Mouse (Mus musculus) forebrain, embryonic 11.5 days (tissue): ENCODE measurements around the gene Minos1. TPM values are rescaled to one million over a fixed set of nuclear protein-coding genes. Genes with fewer than 3 reads are reported as not detected.

Experiments used
- ATAC-seq: fragments of 200-750 bp; cut with Nextera tagmentation; replicated peaks from 2 replicates; pipeline ENCODE4 v1.8.0; 2017; ENCODE audit warnings: moderate TSS enrichment; ENCODE audit not compliant: low FRiP score
- DNase-seq: peaks from one replicate; pipeline ENCODE4 v3.0.0-alpha.2; 2017; ENCODE audit warnings: low spot score
- H3K27ac ChIP-seq: fragments of 300-500 bp; sonication (generic); 2 replicates; pipeline ENCODE4 v1.5.1; 2014; ENCODE audit warnings: low read depth, low read length
- H3K27me3 ChIP-seq: fragments of 300-500 bp; sonication (generic); 2 replicates; pipeline ENCODE4 v1.6.1; 2014; ENCODE audit warnings: mild to moderate bottlenecking, low read length, mixed read lengths; ENCODE audit not compliant: control insufficient read depth, insufficient read depth
- H3K36me3 ChIP-seq: fragments of 300-500 bp; sonication (generic); 2 replicates; pipeline ENCODE4 v1.6.1; 2014; ENCODE audit warnings: mild to moderate bottlenecking, low read length, moderate library complexity, mixed read lengths; ENCODE audit not compliant: control insufficient read depth, insufficient read depth
- H3K4me1 ChIP-seq: fragments of 300-500 bp; sonication (generic); replicated peaks from 2 replicates; pipeline ENCODE4 v1.6.1; 2014; ENCODE audit warnings: low read length, mixed read lengths; ENCODE audit not compliant: control insufficient read depth, insufficient read depth
- H3K4me2 ChIP-seq: fragments of 300-500 bp; sonication (generic); 2 replicates; pipeline ENCODE4 v1.6.1; 2014; ENCODE audit warnings: low read depth, mild to moderate bottlenecking, low read length, moderate library complexity, mixed read lengths; ENCODE audit not compliant: severe bottlenecking
- H3K4me3 ChIP-seq: fragments of 300-500 bp; sonication (generic); 2 replicates; pipeline ENCODE4 v1.5.1; 2014; ENCODE audit warnings: low read depth, low read length
- H3K9ac ChIP-seq: fragments of 300-500 bp; sonication (generic); 2 replicates; pipeline ENCODE4 v1.6.1; 2014; ENCODE audit warnings: low read length
- H3K9me3 ChIP-seq: fragments of 300-500 bp; sonication (generic); 2 replicates; pipeline ENCODE4 v1.6.1; 2016; ENCODE audit warnings: low read length, mixed read lengths; ENCODE audit not compliant: control insufficient read depth
- WGBS: fragments of 180-500 bp; shearing (Covaris S2); extraction: QIAGEN DNeasy Blood & Tissue Kit; methylation state at CpG from one replicate; pipeline ENCODE4 v1.1.7; 2014; 5-methylcytosine and 5-hydroxymethylcytosine counted together
- polyA plus RNA-seq: library from polyadenylated mRNA; unstranded; fragments of >200 nt; fragmentation: Nextera tagmentation; extraction: Ambion mirVana; gene quantifications from 2 replicates; pipeline ENCODE4 v1.2.1, GENCODE M21; 2014

Minos1 gene
- polyA plus RNA-seq, 1 experiment from 2014 or later, result 387 TPM

- WGBS, result 39% methylated on average over 2 of the region's 2 CpGs
- ATAC-seq, result no peak
Measured at GRCm38 (mm10) chr4:139078313-139078712, 52.6 kb downstream of the Minos1 start.

GRCm38 (mm10) chr4:139075915-139076314 lies 55.0 kb downstream of the Minos1 start:
- Histone ChIP-seq H3K9ac (no peak overlapping the region), H3K27ac (no peak overlapping the region), H3K4me1 (peaks cover 8% of the 10 kb centered on the region; the same call in 1 of the 2 replicates), H3K4me3 (no peak overlapping the region), H3K9me3 (no peaks in the 10 kb centered on the region), H3K4me2 (no peak overlapping the region), H3K36me3 (no peaks in the 10 kb centered on the region), H3K27me3 (peaks cover 45% of the 10 kb centered on the region)
- WGBS, result 12% methylated on average over 5 of the region's 5 CpGs
- DNase-seq (no peak), ATAC-seq (no peak)

More at GRCm38 (mm10) chr4:139078313-139078712, 52.6 kb downstream of the Minos1 start:
- H3K4me1 ChIP-seq, result peaks cover 14% of the 10 kb centered on the region
- no peaks in the 10 kb centered on the region for H3K36me3 ChIP-seq
- no peak for DNase-seq
- peaks cover 38% of the 10 kb centered on the region for H3K27me3 ChIP-seq
- no peaks in the 10 kb centered on the region for H3K9me3 ChIP-seq
- no peak overlapping the region for H3K9ac ChIP-seq
- no peak overlapping the region for H3K27ac ChIP-seq
- H3K4me3 ChIP-seq, result no peak overlapping the region
- no peak overlapping the region for H3K4me2 ChIP-seq

GRCm38 (mm10) chr4:139075041-139075711 lies 55.7 kb downstream of the Minos1 start, which contains the start of gene Htr6:
Gene Htr6, minus strand, starts transcription at chr4:139075570.
- Histone ChIP-seq H3K36me3 (no peaks in the 10 kb centered on the region), H3K9me3 (no peaks in the 10 kb centered on the region), H3K9ac (no peak within 1 kb of the TSS; the same call in 1 of the 2 replicates), H3K4me2 (peak within 1 kb of the TSS; percentile 82), H3K27ac (no peak within 1 kb of the TSS), H3K4me1 (peaks cover 8% of the 10 kb centered on the region; the same call in 1 of the 2 replicates), H3K27me3 (peaks cover 45% of the 10 kb centered on the region), H3K4me3 (peak within 1 kb of the TSS; percentile 45)
- DNase-seq (peak; percentile 63), ATAC-seq (no peak)
- WGBS, result under 1% methylated on average over 74 of the region's 77 CpGs

GRCm38 (mm10) chr4:139074060-139074459 lies 56.9 kb downstream of the Minos1 start:
- Histone ChIP-seq H3K27ac (no peak overlapping the region), H3K4me1 (peaks cover 8% of the 10 kb centered on the region; the same call in 1 of the 2 replicates), H3K4me2 (no peak overlapping the region), H3K27me3 (peaks cover 48% of the 10 kb centered on the region), H3K9ac (no peak overlapping the region), H3K4me3 (no peak overlapping the region; the same call in 1 of the 2 replicates), H3K9me3 (no peaks in the 10 kb centered on the region), H3K36me3 (no peaks in the 10 kb centered on the region)
- ATAC-seq (no peak), DNase-seq (no peak)
- 18% methylated on average over 29 of the region's 29 CpGs for WGBS

- peaks cover 10% of the 10 kb centered on the region for H3K27me3 ChIP-seq
- no peak overlapping the region for H3K9ac ChIP-seq
- H3K4me3 ChIP-seq, result no peak overlapping the region
- 47% methylated on average over 4 of the region's 4 CpGs for WGBS
- no peak overlapping the region for H3K27ac ChIP-seq
- no peaks in the 10 kb centered on the region for H3K9me3 ChIP-seq
- no peaks in the 10 kb centered on the region for H3K36me3 ChIP-seq
- ATAC-seq (no peak), DNase-seq (no peak)
- no peak overlapping the region for H3K4me2 ChIP-seq
- no peaks in the 10 kb centered on the region for H3K4me1 ChIP-seq
Measured at GRCm38 (mm10) chr4:139068287-139068686, 62.6 kb downstream of the Minos1 start.

- whole genome bisulfite sequencing, result 90% methylated on average over 5 of the region's 5 CpGs
- H3K36me3 ChIP-seq, result no peaks in the 10 kb centered on the region
- ATAC-seq (no peak), DNase-seq (no peak)
- H3K4me3 ChIP-seq, result no peak overlapping the region
- H3K4me1 ChIP-seq, result no peaks in the 10 kb centered on the region
- H3K9ac ChIP-seq, result no peak overlapping the region
- no peaks in the 10 kb centered on the region for H3K9me3 ChIP-seq
- no peak overlapping the region for H3K4me2 ChIP-seq
- H3K27ac ChIP-seq, result no peak overlapping the region
- H3K27me3 ChIP-seq, result 0 out of 2 replicates have a peak, but pooled peaks cover 3% of the 10 kb centered on the region
Measured at GRCm38 (mm10) chr4:139064831-139065230, 66.1 kb downstream of the Minos1 start.

GRCm38 (mm10) chr4:139059569-139059968 lies 71.3 kb downstream of the Minos1 start:
- DNase-seq (peak; percentile 78), ATAC-seq (no peak)
- H3K9ac ChIP-seq, result no peak overlapping the region
- no peaks in the 10 kb centered on the region for H3K4me1 ChIP-seq
- no peak overlapping the region for H3K27ac ChIP-seq
- no peaks in the 10 kb centered on the region for H3K27me3 ChIP-seq
- no peaks in the 10 kb centered on the region for H3K36me3 ChIP-seq
- no peaks in the 10 kb centered on the region for H3K9me3 ChIP-seq
- H3K4me3 ChIP-seq, result no peak overlapping the region
- WGBS, result 9% methylated on average over 7 of the region's 7 CpGs
- no peak overlapping the region for H3K4me2 ChIP-seq

- no peaks in the 10 kb centered on the region for H3K36me3 ChIP-seq
- H3K4me1 ChIP-seq, result no peaks in the 10 kb centered on the region
- no peak overlapping the region for H3K4me2 ChIP-seq
- no peaks in the 10 kb centered on the region for H3K27me3 ChIP-seq
- WGBS, result 89% methylated on average over 5 of the region's 5 CpGs
- H3K9ac ChIP-seq, result no peak overlapping the region
- H3K27ac ChIP-seq, result no peak overlapping the region
- H3K9me3 ChIP-seq, result no peaks in the 10 kb centered on the region
- H3K4me3 ChIP-seq, result no peak overlapping the region
- DNase-seq (no peak), ATAC-seq (no peak)
Measured at GRCm38 (mm10) chr4:139058029-139058428, 72.9 kb downstream of the Minos1 start.

GRCm38 (mm10) chr4:139057291-139057690 lies 73.6 kb downstream of the Minos1 start:
- Histone ChIP-seq H3K36me3 (no peaks in the 10 kb centered on the region), H3K4me1 (no peaks in the 10 kb centered on the region), H3K4me3 (no peak overlapping the region), H3K27me3 (no peaks in the 10 kb centered on the region; the same call in 1 of the 2 replicates), H3K9me3 (no peaks in the 10 kb centered on the region), H3K4me2 (no peak overlapping the region), H3K27ac (no peak overlapping the region), H3K9ac (no peak overlapping the region)
- no peak for ATAC-seq
- WGBS, result 77% methylated on average over 5 of the region's 5 CpGs
- no peak for DNase-seq
